Mouse (Mus musculus) lung, postnatal 0 days (tissue): Measurements from ENCODE around the gene Pappa2.

Experiments
- CTCF ChIP-seq: IDR thresholded peaks from 2 replicates; pipeline ENCODE4 v1.5.1; 2016; ENCODE audit warnings: antibody characterized with exemption, mild to moderate bottlenecking
- EP300 ChIP-seq: IDR thresholded peaks from 2 replicates; pipeline ENCODE4 v1.6.1; 2016; ENCODE audit warnings: antibody characterized with exemption, mild to moderate bottlenecking, control low read depth

DNA sequence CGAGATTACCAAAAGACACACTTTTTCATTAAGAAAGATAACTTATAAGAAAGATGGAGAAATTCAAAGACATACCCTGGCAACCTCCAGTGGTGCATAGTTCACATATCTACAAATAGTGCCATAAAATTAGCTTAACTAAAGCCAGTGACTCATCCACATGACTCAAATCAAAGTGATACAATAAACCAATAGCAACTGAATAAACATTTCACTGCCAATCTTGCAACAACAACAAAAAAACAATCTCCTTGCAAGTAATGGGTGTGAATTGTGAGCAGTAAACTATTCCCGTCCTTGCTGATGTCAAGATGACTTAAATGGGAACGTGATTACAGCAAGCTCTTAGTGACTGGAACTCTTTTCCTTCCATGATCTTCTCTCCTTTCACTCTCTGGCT, 150.1 kb downstream of the Pappa2 start:
- TF ChIP-seq CTCF = no peak
- no peak for TF ChIP-seq EP300
